Mouse (Mus musculus) neutrophil, adult 83 days (primary cell): ENCODE results near the gene Card14. TPM values are rescaled to one million over a fixed set of nuclear protein-coding genes. Genes with fewer than 3 reads are reported as not detected.

Experiments
- total RNA-seq, 2 experiments: library from RNA; stranded (reverse); gene quantifications; one replicate each; pipeline ENCODE4 v1.2.4; 2023

Gene Card14
- not detected for total RNA-seq

GRCm38 (mm10) chr11:119307658-119307867, at the start of gene Card14:
Gene Card14 (plus strand): TSS chr11:119307768.

GRCm38 (mm10) chr11:119267768-119268556, 39.6 kb upstream of the Card14 start, which contains the start of gene Gaa:
Gene Gaa (plus strand): TSS chr11:119267887.

GRCm38 (mm10) chr11:119299391-119300245, 8.0 kb upstream of the Card14 start, which contains the start of gene Eif4a3:
Gene Eif4a3 (minus strand): TSS chr11:119300089.

GRCm38 (mm10) chr11:119355443-119356385, 48.1 kb downstream of the Card14 start, which contains the start of the genes Sgsh and Slc26a11:
Gene Sgsh (minus strand): TSS chr11:119355536.
Gene Slc26a11 (plus strand): TSS chr11:119355557.

GRCm38 (mm10) chr11:119392800-119393482, 85.4 kb downstream of the Card14 start, which contains the start of gene Rnf213:
Gene Rnf213 (plus strand): TSS chr11:119393100.

Other genes starting within 250 kb of the Card14 start
- 10 to 100 TPM; 55.6 to 63.1 TPM for gene Cbx4, start 221.5 kb upstream of the Card14 start, total RNA-seq
- gene Tbc1d16, start 79.3 kb upstream of the Card14 start, total RNA-seq: under 1 TPM; 0.42 to 0.64 TPM
- gene Ccdc40, start 79.2 kb upstream of the Card14 start, total RNA-seq: under 1 TPM; 0.48 to 0.55 TPM
- gene Gaa, start 39.9 kb upstream of the Card14 start, total RNA-seq: 10 to 100 TPM; 28.2 to 32.2 TPM
- gene Eif4a3, start 7.7 kb upstream of the Card14 start, total RNA-seq: 100 to 1,000 TPM; 120 to 140 TPM
- gene Sgsh, start 47.8 kb downstream of the Card14 start, total RNA-seq: 10 to 100 TPM; 12.8 TPM
- gene Slc26a11, start 47.8 kb downstream of the Card14 start, total RNA-seq: 10 to 100 TPM in 1 of 2 experiments, 1 to 10 TPM in 1; 4.8 to 10.2 TPM
- gene Rnf213, start 85.3 kb downstream of the Card14 start, total RNA-seq: 10 to 100 TPM; 50.3 to 63.0 TPM
- gene Endov, start 183.6 kb downstream of the Card14 start, total RNA-seq: 10 to 100 TPM; 13.5 to 17.6 TPM
- gene Nptx1, start 240.0 kb downstream of the Card14 start, total RNA-seq: not detected